Mouse (Mus musculus) stomach, embryonic 14.5 days (tissue): Measurements from ENCODE around the gene Pde4a. TPM values are rescaled to one million over a fixed set of nuclear protein-coding genes. Genes with fewer than 3 reads are reported as not detected.

Source experiments
- ATAC-seq: fragments of 200-750 bp; cut with Nextera tagmentation; 2 replicates; pipeline ENCODE4 v1.8.0; 2017; ENCODE audit warnings: low read depth, moderate TSS enrichment; ENCODE audit not compliant: insufficient number of reproducible peaks, insufficient read depth, low FRiP score
- H3K27ac ChIP-seq: fragments of 300-500 bp; sonication (generic); 2 replicates; pipeline ENCODE4 v1.5.1; 2014; ENCODE audit warnings: mild to moderate bottlenecking, low read length, moderate library complexity, mixed read lengths
- H3K27me3 ChIP-seq: fragments of 300-500 bp; sonication (generic); 2 replicates; pipeline ENCODE4 v1.6.1; 2014; ENCODE audit warnings: low read length, control low read depth, mixed read lengths; ENCODE audit not compliant: control insufficient read depth, insufficient read depth
- H3K36me3 ChIP-seq: fragments of 300-500 bp; sonication (generic); 2 replicates; pipeline ENCODE4 v1.6.1; 2014; ENCODE audit warnings: mild to moderate bottlenecking, control low read depth, low read length, moderate library complexity, mixed read lengths; ENCODE audit not compliant: control insufficient read depth, insufficient read depth
- H3K4me1 ChIP-seq: fragments of 300-500 bp; sonication (generic); 2 replicates; pipeline ENCODE4 v1.6.1; 2014; ENCODE audit warnings: low read length, control low read depth, mixed read lengths; ENCODE audit not compliant: control insufficient read depth, insufficient read depth
- H3K4me2 ChIP-seq: fragments of 300-500 bp; sonication (generic); replicated peaks from 2 replicates; pipeline ENCODE4 v1.6.1; 2014; ENCODE audit warnings: low read depth, low read length, control low read depth
- H3K4me3 ChIP-seq: fragments of 300-500 bp; sonication (generic); 2 replicates; pipeline ENCODE4 v1.5.1; 2014; ENCODE audit warnings: low read depth, low read length, control low read depth
- H3K9ac ChIP-seq: fragments of 300-500 bp; sonication (generic); replicated peaks from 2 replicates; pipeline ENCODE4 v1.6.1; 2014; ENCODE audit warnings: low read depth, mild to moderate bottlenecking, control low read depth, low read length, moderate library complexity, mixed read lengths
- H3K9me3 ChIP-seq: fragments of 300-500 bp; sonication (generic); 2 replicates; pipeline ENCODE4 v1.6.1; 2016; ENCODE audit warnings: low read depth, low read length, control low read depth; ENCODE audit not compliant: control insufficient read depth
- WGBS: fragments of 180-500 bp; shearing (Covaris S2); extraction: QIAGEN DNeasy Blood & Tissue Kit; methylation state at CpG from one replicate; pipeline ENCODE4 v1.1.7; 2014; 5-methylcytosine and 5-hydroxymethylcytosine counted together
- polyA plus RNA-seq: library from polyadenylated mRNA; unstranded; fragments of >200 nt; fragmentation: Nextera tagmentation; extraction: Ambion mirVana; gene quantifications from 2 replicates; pipeline ENCODE4 v1.2.1, GENCODE M21; 2014

Gene Pde4a
- 5.4 TPM in 2 replicates for polyA plus RNA-seq

DNA sequence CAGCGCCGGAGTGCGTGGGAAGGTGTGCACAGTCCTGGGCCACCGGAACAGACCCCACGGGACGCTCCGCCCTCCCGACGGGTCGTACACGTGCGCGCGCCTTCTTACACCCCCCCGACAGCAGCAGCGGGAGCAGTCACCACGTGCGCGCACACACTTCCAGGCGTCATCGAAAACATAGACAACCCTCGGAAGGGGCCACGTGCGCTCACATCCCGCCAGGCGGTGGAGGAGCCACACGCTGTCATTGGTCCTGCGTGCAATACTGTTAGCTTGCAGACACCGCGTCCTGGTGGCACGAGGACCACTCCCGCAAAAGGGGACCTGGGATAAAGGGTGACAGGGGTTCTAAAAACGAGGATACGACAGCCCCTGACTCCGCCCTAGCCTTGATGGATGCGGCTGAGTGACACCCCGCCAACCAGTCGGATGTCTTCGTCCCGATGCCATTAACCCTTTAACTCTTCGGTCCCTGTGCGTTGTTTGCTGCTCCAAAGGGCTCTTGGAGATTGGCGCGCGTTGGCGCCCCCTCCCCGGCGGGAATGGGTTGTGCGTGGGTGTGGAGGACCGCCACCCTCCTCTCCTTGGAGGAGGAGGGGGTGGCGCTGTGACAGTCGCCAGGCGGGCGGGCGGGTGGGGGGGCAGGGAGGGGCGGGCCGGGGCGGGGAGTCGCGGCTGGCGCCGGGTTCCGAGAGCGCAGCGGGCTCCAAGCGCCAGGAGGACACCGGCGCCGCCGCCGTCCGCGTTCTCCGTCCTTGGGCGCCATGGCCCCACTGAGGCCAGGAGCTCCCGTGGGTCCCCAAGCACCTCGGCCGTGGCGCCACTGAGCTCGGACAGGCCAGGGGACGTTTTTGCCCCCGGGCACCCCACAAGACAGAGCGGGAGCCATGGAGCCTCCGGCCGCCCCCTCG, at the start of gene Pde4a:
TSS of gene Pde4a (plus strand) at position 674 of the 911 bp plus-strand sequence.
- H3K9me3 ChIP-seq: no peaks in the 10 kb centered on the region
- H3K36me3 ChIP-seq: no peaks in the 10 kb centered on the region
- H3K4me1 ChIP-seq: peaks cover 26% of the 10 kb centered on the region
- no peak within 1 kb of the TSS for H3K27ac ChIP-seq
- peak within 1 kb of the TSS; percentile 95 for H3K4me2 ChIP-seq
- peak within 1 kb of the TSS; percentile 46 for H3K4me3 ChIP-seq
- peak within 1 kb of the TSS; percentile 30; the same call in 1 of the 2 replicates for H3K9ac ChIP-seq
- ATAC-seq: no peak
- WGBS: under 1% methylated on average over 75 of the region's 86 CpGs
- peaks cover 32% of the 10 kb centered on the region for H3K27me3 ChIP-seq

DNA sequence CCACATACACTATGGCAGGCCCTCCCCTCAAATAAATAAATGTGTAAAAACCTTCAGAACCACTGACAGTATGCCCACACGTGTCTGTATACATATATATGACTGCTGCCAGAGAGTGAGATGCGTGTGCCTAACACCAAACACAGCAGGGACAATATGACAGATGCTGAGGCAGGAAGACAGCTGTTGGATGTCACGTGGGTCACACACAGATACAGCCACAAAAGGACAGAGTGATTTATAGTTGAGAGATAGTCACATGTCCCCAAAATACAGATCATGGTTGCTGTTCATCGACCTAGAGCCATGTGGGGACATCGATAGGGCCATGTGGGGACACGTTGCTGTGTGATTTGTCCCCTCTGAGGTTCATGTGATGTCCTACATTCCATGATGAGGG, 48.4 kb upstream of the Pde4a start:
- 70% methylated on average over 6 of the region's 6 CpGs for WGBS
- no peaks in the 10 kb centered on the region for H3K27me3 ChIP-seq

DNA sequence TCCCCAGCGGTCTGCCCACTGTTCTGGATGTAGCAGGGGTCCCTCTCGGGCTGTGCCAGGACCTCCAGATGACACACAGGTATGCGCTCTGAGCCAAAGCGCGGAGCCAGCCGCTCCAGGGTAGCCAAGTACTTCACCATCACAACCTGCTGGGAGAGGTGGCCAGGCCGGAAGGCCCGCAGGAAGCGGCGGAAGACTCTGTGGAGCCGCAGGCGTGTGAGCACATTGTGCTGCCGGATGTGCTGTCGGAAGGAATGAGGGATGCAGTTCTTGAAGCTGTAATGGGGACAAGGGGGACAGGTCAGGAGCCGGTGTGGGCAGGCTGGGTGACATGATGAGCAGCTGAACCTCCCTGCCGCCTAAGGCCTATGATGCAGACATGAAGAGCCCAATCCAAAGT, 44.0 kb upstream of the Pde4a start:
- 90% methylated on average over 16 of the region's 16 CpGs for WGBS
- no peak overlapping the region for H3K27ac ChIP-seq
- H3K36me3 ChIP-seq: peaks cover 9% of the 10 kb centered on the region
- no peak overlapping the region for H3K4me3 ChIP-seq
- no peaks in the 10 kb centered on the region for H3K4me1 ChIP-seq
- no peaks in the 10 kb centered on the region for H3K27me3 ChIP-seq
- H3K4me2 ChIP-seq: no peak overlapping the region
- no peak overlapping the region for H3K9ac ChIP-seq
- H3K9me3 ChIP-seq: no peaks in the 10 kb centered on the region
- ATAC-seq: no peak

More for the DNA sequence above, 48.4 kb upstream of the Pde4a start:
- Histone ChIP-seq H3K9ac (no peak overlapping the region), H3K4me3 (no peak overlapping the region), H3K36me3 (peaks cover 2% of the 10 kb centered on the region; the same call in 1 of the 2 replicates), H3K27ac (no peak overlapping the region), H3K4me1 (no peaks in the 10 kb centered on the region), H3K9me3 (no peaks in the 10 kb centered on the region), H3K4me2 (no peak overlapping the region)
- no peak for ATAC-seq

DNA sequence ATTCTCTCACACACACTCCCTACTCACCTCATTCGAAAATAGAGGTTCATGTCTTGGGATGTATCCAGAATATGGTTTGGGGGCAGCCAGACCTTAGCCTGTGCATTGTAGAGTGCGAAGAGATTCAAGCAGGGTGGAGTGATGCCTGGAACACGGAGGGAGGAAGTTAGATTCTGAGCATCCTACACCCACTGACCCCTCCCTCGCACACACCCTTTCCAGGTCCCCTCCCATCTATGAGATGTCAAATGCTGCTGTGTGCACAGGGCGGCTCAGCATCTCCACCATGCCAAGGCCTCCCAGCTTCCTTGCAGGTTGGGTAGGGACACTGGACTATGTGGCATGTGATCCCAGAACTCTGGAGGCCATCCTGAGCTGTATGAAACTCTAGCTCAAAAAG, 40.7 kb upstream of the Pde4a start:
- no peak overlapping the region for H3K4me2 ChIP-seq
- H3K27ac ChIP-seq: no peak overlapping the region
- H3K36me3 ChIP-seq: peaks cover 9% of the 10 kb centered on the region
- no peak overlapping the region for H3K9ac ChIP-seq
- WGBS: 74% methylated on average over 5 of the region's 5 CpGs
- H3K27me3 ChIP-seq: no peaks in the 10 kb centered on the region
- H3K9me3 ChIP-seq: no peaks in the 10 kb centered on the region
- no peak overlapping the region for H3K4me3 ChIP-seq
- no peaks in the 10 kb centered on the region for H3K4me1 ChIP-seq
- no peak for ATAC-seq

DNA sequence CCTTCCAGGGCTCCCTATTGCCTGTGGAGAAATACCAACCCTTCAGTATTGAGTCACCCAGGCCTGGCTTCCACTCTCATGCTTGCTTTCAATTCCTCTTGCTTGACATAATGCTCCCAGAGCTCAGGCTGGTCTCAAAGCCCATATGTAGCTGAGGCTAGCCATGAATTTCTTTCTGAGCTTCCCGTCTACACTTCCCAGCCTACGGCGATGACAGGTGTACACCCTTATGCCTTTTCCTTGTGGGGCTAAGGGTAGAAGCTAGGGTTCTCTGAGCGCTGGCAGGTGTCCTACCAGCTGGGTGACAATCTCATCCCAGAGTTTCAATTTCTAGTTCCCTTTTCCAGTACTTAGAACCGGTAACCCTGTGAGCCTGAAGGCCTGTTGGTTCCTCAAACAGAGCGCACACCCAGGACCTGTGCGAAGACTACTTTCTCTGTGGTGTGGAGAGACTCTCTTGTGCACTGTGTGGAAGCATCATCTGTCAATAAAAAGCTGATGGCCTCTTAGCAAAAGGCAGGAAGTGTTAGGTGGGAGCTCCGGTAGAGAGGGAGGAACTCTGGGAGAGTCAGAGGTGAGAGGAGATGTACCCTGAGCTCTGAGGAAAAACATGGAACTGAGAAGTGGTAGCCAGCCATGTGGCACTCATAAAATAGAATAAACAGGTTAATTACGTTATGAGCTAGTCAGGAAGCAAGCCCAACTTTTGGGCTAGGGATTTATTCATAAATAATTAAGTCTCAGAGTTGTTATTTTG, 39.8 kb upstream of the Pde4a start:
- peaks cover 5% of the 10 kb centered on the region; the same call in 1 of the 2 replicates for H3K4me1 ChIP-seq
- no peak overlapping the region for H3K27ac ChIP-seq
- no peak overlapping the region for H3K4me3 ChIP-seq
- no peak overlapping the region for H3K9ac ChIP-seq
- H3K9me3 ChIP-seq: no peaks in the 10 kb centered on the region
- H3K27me3 ChIP-seq: no peaks in the 10 kb centered on the region
- no peak for ATAC-seq
- peaks cover 9% of the 10 kb centered on the region for H3K36me3 ChIP-seq
- H3K4me2 ChIP-seq: no peak overlapping the region
- 87% methylated on average over 9 of the region's 9 CpGs for WGBS

DNA sequence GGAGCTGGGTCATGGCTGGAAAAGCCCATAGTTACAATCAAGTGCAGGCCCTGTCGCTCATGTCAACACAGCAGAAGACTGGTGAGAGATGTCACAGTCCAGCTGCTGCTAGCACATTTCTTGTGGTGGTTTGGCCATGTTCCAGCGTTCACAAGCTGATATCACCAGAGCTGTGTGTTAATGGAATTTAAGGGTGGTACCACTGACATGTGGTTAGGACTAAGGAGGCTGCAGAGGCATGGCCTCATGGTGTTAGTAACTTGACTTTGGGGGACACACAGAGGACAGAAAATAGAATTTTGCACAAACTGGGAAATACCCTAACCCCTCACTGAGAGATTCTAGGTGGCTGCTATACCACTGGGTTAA, 39.3 kb upstream of the Pde4a start:
- Histone ChIP-seq H3K9me3 (no peaks in the 10 kb centered on the region), H3K36me3 (peaks cover 8% of the 10 kb centered on the region), H3K27me3 (no peaks in the 10 kb centered on the region), H3K4me1 (peaks cover 5% of the 10 kb centered on the region; the same call in 1 of the 2 replicates), H3K4me2 (no peak overlapping the region), H3K4me3 (no peak overlapping the region), H3K27ac (no peak overlapping the region), H3K9ac (no peak overlapping the region)
- WGBS: 85% methylated on average over 2 of the region's 2 CpGs
- no peak for ATAC-seq

DNA sequence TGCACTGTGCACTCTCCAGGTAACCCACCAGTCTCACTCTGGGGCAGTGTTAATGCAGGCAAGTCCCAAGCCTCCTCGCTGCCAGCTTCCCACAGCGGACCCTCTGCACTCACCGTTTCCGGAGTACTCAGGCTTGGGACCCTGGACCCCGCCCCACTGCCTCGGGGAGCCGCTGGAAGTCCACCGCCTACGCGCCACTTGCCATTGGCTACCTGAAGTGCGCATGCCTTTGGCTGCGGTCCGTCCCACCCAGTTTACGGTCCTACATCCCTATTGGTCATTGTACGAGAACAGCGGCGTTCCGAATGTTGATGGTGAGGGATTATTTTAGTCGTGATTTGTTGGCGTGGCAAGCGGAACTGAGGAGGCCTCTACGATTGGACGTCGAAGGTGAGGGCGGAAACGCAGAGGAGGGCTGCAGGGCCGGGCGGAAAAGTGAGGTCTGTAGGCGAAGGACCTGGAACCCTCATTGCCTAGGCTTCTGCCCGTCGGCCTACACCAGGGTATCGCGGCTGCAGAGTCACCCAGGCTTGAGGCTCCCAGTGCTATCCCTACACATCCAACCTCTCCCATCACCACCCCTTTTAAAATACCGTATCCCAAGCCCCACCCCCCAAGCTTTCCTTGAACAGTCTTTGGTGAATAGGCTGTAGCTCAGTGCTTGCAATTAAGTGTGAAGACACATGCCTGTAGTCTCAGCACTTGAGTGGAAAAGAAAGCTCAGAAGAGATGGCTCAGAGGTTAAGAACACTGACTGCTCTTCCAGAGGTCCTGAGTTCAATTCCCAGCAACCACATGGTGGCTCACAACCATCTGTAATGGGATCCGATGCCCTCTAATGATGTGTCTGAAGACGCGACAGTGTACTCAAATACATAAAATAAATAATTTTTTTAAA, 34.2 kb upstream of the Pde4a start, which contains the start of gene Tyk2:
TSS of gene Tyk2 (minus strand) at position 185 of the 898 bp plus-strand sequence.
- H3K9me3 ChIP-seq: no peaks in the 10 kb centered on the region
- 6% methylated on average over 37 of the region's 37 CpGs for WGBS
- H3K36me3 ChIP-seq: no peaks in the 10 kb centered on the region; the same call in 1 of the 2 replicates
- H3K4me2 ChIP-seq: peak within 1 kb of the TSS; percentile 57
- peak; percentile 97 for ATAC-seq
- peaks cover 5% of the 10 kb centered on the region; the same call in 1 of the 2 replicates for H3K4me1 ChIP-seq
- no peak within 1 kb of the TSS; the same call in 1 of the 2 replicates for H3K27ac ChIP-seq
- no peaks in the 10 kb centered on the region for H3K27me3 ChIP-seq
- H3K4me3 ChIP-seq: peak within 1 kb of the TSS; percentile 42
- H3K9ac ChIP-seq: peak within 1 kb of the TSS; percentile 41
